Mouse (Mus musculus): Measurements from ENCODE around the gene Antxr2.

The Antxr2 gene

GRCm38 (mm10) chr5:98030902-98031641, at the start of gene Antxr2:
Gene Antxr2 (minus strand): TSS chr5:98031043.
- peak; percentile 74 for DNase-seq

DNA sequence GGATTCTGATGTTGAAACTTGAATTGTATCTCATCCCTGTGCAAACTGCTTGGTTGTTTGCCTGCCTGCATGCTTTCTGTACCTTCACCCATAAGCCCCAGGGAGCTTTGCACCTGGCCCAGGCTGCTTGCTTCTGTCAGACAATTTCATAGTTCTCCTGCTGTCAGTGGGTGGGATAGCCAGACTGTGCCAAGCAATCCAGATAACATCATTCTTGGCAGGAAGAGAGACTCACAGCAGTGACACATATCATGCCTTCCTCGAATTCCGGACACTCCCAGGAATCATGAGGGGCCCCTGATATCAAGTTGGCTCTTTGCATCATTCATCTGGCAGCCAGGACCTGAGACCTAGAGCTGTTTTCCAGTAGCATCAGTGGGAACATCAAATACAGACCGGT, 45.8 kb upstream of the Antxr2 start:
- no peak for DNase-seq

- DNase-seq = no peak
Observed at GRCm38 (mm10) chr5:98069191-98069590, 38.3 kb upstream of the Antxr2 start.

DNA sequence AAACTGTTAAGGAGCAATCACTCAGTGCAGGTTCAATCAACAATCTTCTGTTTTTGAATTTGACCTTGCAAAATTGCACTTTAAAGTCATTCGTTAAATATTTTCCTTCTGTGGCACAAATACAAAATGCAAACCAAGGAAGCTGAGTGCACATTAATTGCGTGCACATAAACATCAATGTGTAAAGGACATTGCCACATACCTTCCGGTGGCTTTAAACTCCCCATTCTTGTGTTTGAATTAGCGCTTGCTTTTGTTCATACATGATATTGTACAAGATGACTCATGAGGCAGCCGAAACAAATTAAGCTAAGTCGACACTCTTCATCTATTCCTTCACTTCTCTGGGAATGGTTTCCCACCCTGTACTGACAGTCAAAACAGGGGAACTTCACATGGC, 24.4 kb upstream of the Antxr2 start:
- DNase-seq = no peak

GRCm38 (mm10) chr5:98054834-98055233, 24.0 kb upstream of the Antxr2 start:
- DNase-seq = no peak

- no peak for DNase-seq
Observed at GRCm38 (mm10) chr5:98034928-98035327, 4.1 kb upstream of the Antxr2 start.

GRCm38 (mm10) chr5:98034207-98034606, 3.4 kb upstream of the Antxr2 start:
- DNase-seq = no peak

GRCm38 (mm10) chr5:98032803-98033420, 2.1 kb upstream of the Antxr2 start:
- no peak for DNase-seq

DNA sequence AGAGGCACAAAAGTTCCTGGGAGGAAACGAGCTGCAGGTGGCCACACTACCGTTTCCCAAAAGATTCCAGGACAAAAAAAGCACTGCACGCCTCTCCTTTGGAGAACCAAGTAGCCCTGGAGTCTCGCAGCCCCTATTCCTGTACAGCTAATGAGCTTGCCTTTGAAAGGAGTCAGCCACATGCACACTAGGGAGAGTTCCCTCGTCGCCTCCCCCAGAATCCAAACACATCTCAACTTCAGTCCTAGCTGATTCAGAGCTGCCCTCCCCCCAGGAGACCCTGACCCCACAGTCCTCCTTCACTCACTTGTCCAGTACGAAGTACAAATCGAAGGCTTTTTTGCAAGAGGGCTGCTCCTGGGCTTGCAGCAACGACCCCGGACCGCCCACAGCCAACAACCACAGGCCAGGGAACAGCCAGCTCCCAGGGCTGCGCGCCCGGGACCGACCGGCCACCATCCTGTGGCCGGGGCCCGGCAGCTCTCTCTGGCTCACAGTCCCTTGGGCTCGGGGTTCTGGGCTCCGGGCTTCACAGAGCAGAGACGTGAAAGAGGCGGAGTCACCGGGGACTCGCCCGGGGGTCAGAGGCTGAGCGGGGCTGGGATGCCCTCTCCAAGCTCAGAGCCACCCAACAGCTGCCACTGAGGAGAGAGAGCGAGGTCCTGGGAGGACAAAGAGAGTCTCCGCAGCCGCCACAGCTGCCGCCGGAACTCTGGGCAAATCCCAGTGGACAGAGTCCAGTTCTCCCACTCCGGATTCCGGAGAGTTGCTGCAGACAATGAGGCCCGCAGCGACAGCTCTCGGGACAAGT, 547 bp downstream of the Antxr2 start:
- peak; percentile 79 for DNase-seq

- no peak for DNase-seq
Observed at GRCm38 (mm10) chr5:98027688-98028389, 3.0 kb downstream of the Antxr2 start.

GRCm38 (mm10) chr5:98025921-98026320, 4.9 kb downstream of the Antxr2 start:
- no peak for DNase-seq

DNA sequence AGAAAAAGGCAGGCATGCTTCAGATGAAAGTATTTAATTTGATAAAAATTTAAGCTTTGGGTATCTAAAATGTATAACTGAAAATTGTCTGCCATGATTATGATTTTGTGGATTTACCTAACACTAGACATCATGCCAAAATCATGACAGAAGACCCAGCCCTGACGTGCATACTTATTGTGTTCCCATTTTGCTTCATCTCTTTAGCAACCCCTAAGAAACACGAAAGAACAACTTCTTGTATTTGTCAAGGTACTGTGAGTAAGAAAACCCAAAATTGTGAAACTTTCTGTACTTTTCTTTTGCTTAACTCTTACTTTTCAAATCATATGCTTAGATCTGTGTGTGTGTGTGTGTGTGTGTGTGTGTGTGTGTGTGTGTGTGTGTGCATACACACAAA, 6.3 kb downstream of the Antxr2 start:
- no peak for DNase-seq

GRCm38 (mm10) chr5:98021518-98021917, 9.3 kb downstream of the Antxr2 start:
- DNase-seq = no peak

DNA sequence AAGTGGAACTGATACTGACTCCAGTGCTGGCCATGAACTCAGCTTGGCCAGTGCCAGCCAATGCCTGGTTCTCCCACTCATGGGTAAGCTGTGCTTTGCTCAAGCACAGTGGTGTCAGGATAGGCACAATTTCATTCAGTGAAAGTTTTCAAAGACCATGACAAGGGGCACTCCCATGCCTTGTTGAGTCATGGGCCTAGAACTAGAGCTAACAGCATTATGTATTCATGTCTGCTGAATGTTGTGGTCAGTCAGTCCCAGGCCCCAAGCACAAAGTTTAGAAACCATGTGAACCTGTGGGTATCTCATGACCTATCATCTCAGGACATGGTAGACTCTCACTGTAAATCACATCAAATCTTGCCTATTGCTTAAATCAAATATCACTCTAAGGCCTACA, 10.2 kb downstream of the Antxr2 start:
- DNase-seq = no peak

DNA sequence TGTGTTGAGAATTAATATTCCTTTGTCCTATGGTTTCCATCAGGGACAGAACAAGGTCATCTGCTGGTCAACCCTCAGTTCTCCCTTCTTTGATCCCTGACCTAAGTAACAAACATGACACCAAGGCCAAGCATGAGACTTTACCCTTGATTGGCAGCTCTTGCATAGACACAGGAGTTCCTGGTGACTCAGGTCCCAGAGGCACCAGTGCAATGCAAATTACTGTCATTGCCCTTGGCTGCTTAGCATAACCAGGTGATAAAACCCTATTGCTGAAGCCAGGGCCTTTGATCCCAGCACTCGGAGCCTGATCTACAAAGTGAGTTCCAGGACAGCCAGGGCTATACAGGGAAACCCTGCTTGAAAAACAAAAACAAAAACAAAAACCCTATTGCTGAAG, 11.4 kb downstream of the Antxr2 start:
- DNase-seq = no peak

DNA sequence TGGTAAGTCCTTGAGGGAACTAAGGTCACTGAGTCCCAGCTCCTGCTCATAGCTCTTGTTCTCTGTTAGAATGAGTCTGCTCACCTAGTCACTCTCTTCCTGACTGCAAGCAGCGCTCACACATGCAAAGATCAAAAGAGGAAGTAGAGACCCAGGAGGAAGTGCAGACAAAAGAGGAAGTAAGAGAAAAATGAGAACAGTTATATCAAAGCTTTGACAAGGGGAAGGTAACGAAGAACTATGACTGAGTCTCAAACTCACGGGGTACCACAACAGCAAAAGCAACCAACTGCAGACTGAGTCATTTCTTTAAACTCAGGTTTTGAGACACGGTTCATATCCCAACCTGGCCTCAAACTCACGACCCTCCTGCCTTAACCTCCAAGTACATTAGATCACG, 12.7 kb downstream of the Antxr2 start:
- DNase-seq = no peak

GRCm38 (mm10) chr5:98016247-98017203, 14.3 kb downstream of the Antxr2 start:
- DNase-seq = peak; percentile 33

DNA sequence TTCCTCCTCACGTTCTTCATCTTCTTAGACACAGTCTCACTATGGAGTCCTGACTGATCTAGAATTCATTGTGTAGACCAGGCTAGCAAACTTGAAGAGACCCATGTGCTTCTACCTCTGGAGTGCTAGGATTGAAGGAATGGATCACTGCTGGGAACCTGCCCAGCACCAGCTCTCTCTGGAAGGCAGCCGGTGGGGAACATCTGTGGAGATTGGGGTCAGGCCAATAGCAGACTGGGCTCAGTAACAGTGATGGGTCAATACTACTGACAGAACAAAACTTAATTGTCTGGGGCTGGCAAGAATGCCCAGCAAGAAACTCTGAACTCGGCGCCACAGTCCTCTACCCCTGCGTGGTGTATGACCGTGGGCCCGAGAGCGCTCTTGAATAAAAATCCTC, 25.1 kb downstream of the Antxr2 start:
- no peak for DNase-seq

- DNase-seq = no peak
Observed at GRCm38 (mm10) chr5:97999261-97999824, 31.5 kb downstream of the Antxr2 start.

GRCm38 (mm10) chr5:97996500-97997176, 34.2 kb downstream of the Antxr2 start:
- DNase-seq = no peak

DNA sequence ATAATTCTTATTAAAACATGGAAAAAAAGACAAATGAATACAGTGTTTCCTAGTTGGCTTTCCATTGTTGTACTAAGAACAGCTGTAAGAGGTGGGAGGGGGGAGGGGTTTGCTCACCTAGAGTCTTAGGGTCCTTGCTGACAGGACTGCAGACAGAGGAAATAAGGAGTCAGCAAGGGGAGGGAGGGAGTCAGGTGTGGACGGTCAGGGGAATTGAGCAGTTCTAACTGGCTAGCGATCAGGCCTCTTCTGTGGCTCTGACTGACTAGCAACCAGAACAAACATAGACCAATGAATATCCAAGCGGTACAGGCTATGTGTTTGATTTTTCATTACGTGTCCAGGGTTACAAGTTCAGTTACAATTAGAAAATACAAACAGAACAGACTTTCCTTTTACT, 35.0 kb downstream of the Antxr2 start:
- DNase-seq = no peak

All from embryo, embryonic 11 days (tissue).